Mouse (Mus musculus): ENCODE measurements around the gene Actb.

GRCm38 (mm10) chr5:142854877-142855276 is 51.7 kb downstream of the Actb start:
- peak; percentile 75 for TF ChIP-seq CTCF (IDR thresholded peaks at IDR 0.05)
- TF ChIP-seq EP300 (IDR thresholded peaks at IDR 0.05): no peak

Data from lung, postnatal 0 days (tissue).